29 mouse cellular contexts compared by ENCODE assay signal in genomic region chr13:98138786-98139185, GRCm38 (mm10).
DNase-seq lines count a peak whose midpoint lies in the region; ATAC-seq and TF ChIP-seq lines count a peak whose summit lies in the region.
"Had no signal": no experiment of that assay in that cellular context is flagged by ENCODE, and none has a peak within 500 bp of the region (broad histone marks: within the 10 kb centered on the region; RNA-seq: fewer than 3 reads in every experiment).

No protein-coding gene starts in this region.

- no peaks in the 10 kb centered on the region for H3K9me3 ChIP-seq in heart, embryonic 10.5 days
- H3K9me3 ChIP-seq in kidney, embryonic 15.5 days (replicated peaks): no peaks in the 10 kb centered on the region
- no peaks in the 10 kb centered on the region for H3K9me3 ChIP-seq in midbrain, postnatal 0 days (ENCODE audit: low read length)
- H3K9me3 ChIP-seq: embryonic facial prominence, embryonic 13.5 days; hindbrain, embryonic 12.5 days; intestine, embryonic 15.5 days; limb, embryonic 10.5 days; limb, embryonic 15.5 days; liver, embryonic 13.5 days; midbrain, embryonic 13.5 days; stomach, embryonic 15.5 days had no signal

- peak overlapping the region; percentile 59; the same call in 1 of the 2 replicates for H3K27ac ChIP-seq in heart, embryonic 10.5 days
- H3K27ac ChIP-seq in kidney, embryonic 15.5 days: peak overlapping the region; percentile 64; the same call in 1 of the 2 replicates
- no peak overlapping the region for H3K27ac ChIP-seq in midbrain, postnatal 0 days (ENCODE audit: low read depth, low read length)
- H3K27ac ChIP-seq: embryonic facial prominence, embryonic 13.5 days; hindbrain, embryonic 12.5 days; hindbrain, postnatal 0 days; intestine, embryonic 15.5 days; limb, embryonic 10.5 days; limb, embryonic 15.5 days; liver, embryonic 13.5 days; macrophage; midbrain, embryonic 13.5 days; stomach, embryonic 15.5 days had no signal

- no peaks in the 10 kb centered on the region for H3K27me3 ChIP-seq in heart, embryonic 10.5 days (ENCODE audit: insufficient read depth, poor library complexity, severe bottlenecking)
- no peaks in the 10 kb centered on the region for H3K27me3 ChIP-seq in kidney, embryonic 15.5 days
- H3K27me3 ChIP-seq in midbrain, postnatal 0 days (ENCODE audit: insufficient read depth, low read length): no peaks in the 10 kb centered on the region
- H3K27me3 ChIP-seq: embryonic facial prominence, embryonic 13.5 days; hindbrain, embryonic 12.5 days; intestine, embryonic 15.5 days; limb, embryonic 15.5 days; liver, embryonic 13.5 days; midbrain, embryonic 13.5 days; Patski; stomach, embryonic 15.5 days had no signal

- no peak overlapping the region for H3K9ac ChIP-seq in kidney, embryonic 15.5 days
- H3K9ac ChIP-seq in midbrain, postnatal 0 days (replicated peaks; ENCODE audit: low read length, poor library complexity, severe bottlenecking): no peak overlapping the region
- H3K9ac ChIP-seq: embryonic facial prominence, embryonic 13.5 days; hindbrain, embryonic 12.5 days; intestine, embryonic 15.5 days; limb, embryonic 15.5 days; liver, embryonic 13.5 days; midbrain, embryonic 13.5 days; stomach, embryonic 15.5 days had no signal

- intact Hi-C loops in heart, postnatal 25 days (cut with DNase I): no loop called here

- no peaks in the 10 kb centered on the region for H3K36me3 ChIP-seq in heart, embryonic 10.5 days
- no peaks in the 10 kb centered on the region for H3K36me3 ChIP-seq in kidney, embryonic 15.5 days
- no peaks in the 10 kb centered on the region for H3K36me3 ChIP-seq in midbrain, postnatal 0 days (ENCODE audit: insufficient read depth, low read length)
- H3K36me3 ChIP-seq: embryonic facial prominence, embryonic 13.5 days; hindbrain, embryonic 12.5 days; intestine, embryonic 15.5 days; limb, embryonic 10.5 days; limb, embryonic 15.5 days; liver, embryonic 13.5 days; midbrain, embryonic 13.5 days; stomach, embryonic 15.5 days had no signal

- H3K4me2 ChIP-seq in kidney, embryonic 15.5 days: no peak overlapping the region
- H3K4me2 ChIP-seq in midbrain, postnatal 0 days (ENCODE audit: low read depth, low read length, poor library complexity, severe bottlenecking): no peak overlapping the region
- H3K4me2 ChIP-seq: embryonic facial prominence, embryonic 13.5 days; hindbrain, embryonic 12.5 days; intestine, embryonic 15.5 days; limb, embryonic 15.5 days; liver, embryonic 13.5 days; midbrain, embryonic 13.5 days; stomach, embryonic 15.5 days had no signal

- DNase-seq in heart, embryonic 10.5 days (ENCODE audit: low spot score): no peak
- DNase-seq in heart, postnatal 25 days (ENCODE audit: low spot score): no peak
- DNase-seq in 416B (ENCODE audit: low read depth): peak; percentile 66
- DNase-seq in kidney, postnatal 25 days: peak; percentile 19 to 48
- no peak for DNase-seq in midbrain, postnatal 0 days (ENCODE audit: low spot score)
- DNase-seq: adrenal gland, postnatal 14 days; cerebellum, adult 11-12 months; cerebellum, adult 9-11 months; gastrocnemius, postnatal 14 days; heart, adult 18-20 months; heart, postnatal 14 days; layer of hippocampus, adult 9-11 months; liver, embryonic 13.5 days; lung, adult 2 months; lung, postnatal 10 days; right cerebral cortex, postnatal 25 days had no signal

- H3K4me3 ChIP-seq in heart, embryonic 10.5 days: no peak overlapping the region
- no peak overlapping the region for H3K4me3 ChIP-seq in kidney, embryonic 15.5 days (replicated peaks)
- H3K4me3 ChIP-seq in midbrain, postnatal 0 days (ENCODE audit: low read depth, low read length): no peak overlapping the region
- H3K4me3 ChIP-seq: embryonic facial prominence, embryonic 13.5 days; erythroblast, embryonic 14.5 days; hindbrain, embryonic 12.5 days; intestine, embryonic 15.5 days; limb, embryonic 10.5 days; limb, embryonic 15.5 days; liver, embryonic 13.5 days; midbrain, embryonic 13.5 days; stomach, embryonic 15.5 days had no signal

- WGBS in heart, embryonic 10.5 days: 46% methylated on average over 4 of the region's 4 CpGs
- WGBS in kidney, embryonic 15.5 days: 70% methylated on average over 4 of the region's 4 CpGs
- WGBS in midbrain, postnatal 0 days: 52% methylated on average over 4 of the region's 4 CpGs

- H3K4me1 ChIP-seq in heart, embryonic 10.5 days: peaks cover 16% of the 10 kb centered on the region
- H3K4me1 ChIP-seq in kidney, embryonic 15.5 days: peaks cover 16% of the 10 kb centered on the region
- H3K4me1 ChIP-seq in midbrain, postnatal 0 days (ENCODE audit: insufficient read depth, low read length): peaks cover 7% of the 10 kb centered on the region
- H3K4me1 ChIP-seq: liver, embryonic 13.5 days had no signal

- no peak for TF ChIP-seq CTCF in midbrain, postnatal 0 days (IDR thresholded peaks at IDR 0.05)

- ATAC-seq in kidney, embryonic 15.5 days (replicated peaks; ENCODE audit: low FRiP score): no peak
- ATAC-seq in midbrain, postnatal 0 days (ENCODE audit: low FRiP score): no peak
- no peak for ATAC-seq in erythroblast, adult 5-6 weeks (replicated peaks; ENCODE audit: low FRiP score, poor library complexity, severe bottlenecking)
- ATAC-seq: hindbrain, postnatal 0 days; intestine, embryonic 15.5 days; midbrain, embryonic 13.5 days; Patski had no signal

Comparison
In these comparisons a context has a peak if more than half of its experiments do, and no peak if none do; other contexts are left out.
1. DNase-seq: peak in 416B (single experiment) and kidney, postnatal 25 days (2 of 2); none in heart, embryonic 10.5 days (single experiment), heart, postnatal 25 days (single experiment) and midbrain, postnatal 0 days (single experiment).